Mouse (Mus musculus) heart, embryonic 14.5 days (tissue): ENCODE measurements around the gene Mcur1. TPM values are rescaled to one million over a fixed set of nuclear protein-coding genes. Genes with fewer than 3 reads are reported as not detected.

Experiments used
- ATAC-seq: fragments of 200-750 bp; cut with Nextera tagmentation; 2 replicates; pipeline ENCODE4 v1.8.0; 2017; ENCODE audit warnings: low read depth, moderate TSS enrichment; ENCODE audit not compliant: insufficient number of reproducible peaks, insufficient read depth, low FRiP score
- H3K27ac ChIP-seq, 2 experiments: fragments of 200-500 bp in 1 of 2; fragments of 300-500 bp in 1 of 2; sonication (generic) in 1 of 2; replicated peaks in 1 of 2; 2 replicates each; pipeline ENCODE4 v1.5.1; 2012 to 2014; ENCODE audit warnings: low read depth in 2 of 2, low read length in 2 of 2, control low read depth in 1 of 2, mild to moderate bottlenecking in 1 of 2, mixed read lengths in 1 of 2; ENCODE audit not compliant: control insufficient read depth in 1 of 2, insufficient read depth in 1 of 2
- H3K27me3 ChIP-seq: fragments of 300-500 bp; sonication (generic); 2 replicates; pipeline ENCODE4 v1.6.1; 2014; ENCODE audit warnings: mild to moderate bottlenecking, low read length, control low read depth; ENCODE audit not compliant: control insufficient read depth, insufficient read depth
- H3K36me3 ChIP-seq: fragments of 300-500 bp; sonication (generic); 2 replicates; pipeline ENCODE4 v1.6.1; 2014; ENCODE audit warnings: mild to moderate bottlenecking, control low read depth, low read length, mixed read lengths; ENCODE audit not compliant: control insufficient read depth, insufficient read depth
- H3K4me1 ChIP-seq, 2 experiments: fragments of 200-500 bp in 1 of 2; fragments of 300-500 bp in 1 of 2; sonication (generic) in 1 of 2; 2 replicates each; pipeline ENCODE4 v1.6.1; 2012 to 2014; ENCODE audit warnings: low read length in 2 of 2, control low read depth in 1 of 2, mixed read lengths in 1 of 2; ENCODE audit not compliant: control insufficient read depth in 2 of 2, insufficient read depth in 2 of 2
- H3K4me2 ChIP-seq: fragments of 300-500 bp; sonication (generic); 2 replicates; pipeline ENCODE4 v1.6.1; 2014; ENCODE audit warnings: mild to moderate bottlenecking, low read length
- H3K4me3 ChIP-seq, 2 experiments: fragments of 200-500 bp in 1 of 2; fragments of 300-500 bp in 1 of 2; sonication (generic) in 1 of 2; 2 replicates each; pipeline ENCODE4 v1.5.1; 2012 to 2014; ENCODE audit warnings: low read length in 2 of 2, mild to moderate bottlenecking in 2 of 2, control low read depth in 1 of 2, low read depth in 1 of 2, moderate library complexity in 1 of 2; ENCODE audit not compliant: control insufficient read depth in 1 of 2, insufficient read depth in 1 of 2
- H3K9ac ChIP-seq: fragments of 300-500 bp; sonication (generic); 2 replicates; pipeline ENCODE4 v1.6.1; 2014; ENCODE audit warnings: mild to moderate bottlenecking, low read length
- H3K9me3 ChIP-seq: fragments of 300-500 bp; sonication (generic); 2 replicates; pipeline ENCODE4 v1.6.1; 2016; ENCODE audit warnings: low read length, control low read depth; ENCODE audit not compliant: control insufficient read depth
- WGBS: fragments of 180-500 bp; shearing (Covaris S2); extraction: QIAGEN DNeasy Blood & Tissue Kit; methylation state at CpG from one replicate; pipeline ENCODE4 v1.1.7; 2014; 5-methylcytosine and 5-hydroxymethylcytosine counted together
- polyA plus RNA-seq: library from polyadenylated mRNA; unstranded; fragments of >200 nt; fragmentation: Nextera tagmentation; extraction: Ambion mirVana; gene quantifications from 2 replicates; pipeline ENCODE4 v1.2.1, GENCODE M21; 2014

Gene Mcur1
- polyA plus RNA-seq, 1 experiment from 2014 or later: 21.4 TPM

DNA sequence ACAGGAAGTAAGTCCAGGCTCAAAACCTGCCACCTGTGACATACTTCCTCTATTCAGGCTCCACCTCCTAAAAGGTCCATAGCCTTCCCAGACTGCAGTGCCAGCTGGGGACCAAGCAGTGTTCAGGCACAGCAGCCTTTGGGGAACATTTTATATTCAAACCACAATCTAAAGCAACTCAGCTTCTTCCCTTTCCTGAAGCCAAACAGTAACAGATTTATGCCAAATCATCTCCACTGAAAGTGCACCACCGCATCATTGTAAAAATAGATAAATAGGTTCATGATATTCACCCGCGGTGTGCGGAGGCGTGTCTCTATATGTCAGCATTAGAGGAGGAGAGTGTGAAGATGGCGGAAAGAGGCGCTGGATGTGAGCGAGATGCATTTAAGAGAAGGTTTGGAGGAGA, 45.0 kb downstream of the Mcur1 start:
- no peaks in the 10 kb centered on the region for H3K36me3 ChIP-seq
- WGBS: 66% methylated on average over 8 of the region's 8 CpGs
- H3K9ac ChIP-seq: no peak overlapping the region
- no peak overlapping the region for H3K27ac ChIP-seq
- no peak overlapping the region for H3K4me3 ChIP-seq
- 0 out of 2 replicates have a peak overlapping the region, but pooled peaks have one; percentile 12 for H3K4me2 ChIP-seq
- no peaks in the 10 kb centered on the region for H3K9me3 ChIP-seq
- H3K27me3 ChIP-seq: no peaks in the 10 kb centered on the region
- ATAC-seq: no peak
- H3K4me1 ChIP-seq: no peaks in the 10 kb centered on the region

DNA sequence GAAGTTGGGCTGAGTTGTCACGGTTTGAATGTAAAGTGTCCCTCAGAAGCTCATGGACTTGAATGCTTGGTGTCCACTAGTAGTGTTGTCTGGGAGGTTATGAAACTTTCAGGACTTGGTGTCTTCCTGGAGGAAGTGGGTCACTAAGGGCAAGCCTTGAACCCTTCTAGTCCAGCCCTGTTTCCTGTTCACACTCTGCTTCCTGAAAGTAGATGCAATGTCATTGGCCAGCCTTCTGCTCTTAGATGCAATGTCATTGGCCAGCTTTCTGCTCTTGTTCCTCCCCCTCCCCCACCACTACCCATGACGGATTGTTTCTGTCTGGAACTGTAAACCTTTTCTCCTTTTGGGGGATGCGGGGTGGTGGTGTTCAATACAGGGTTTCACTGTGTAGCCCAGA, 47.3 kb downstream of the Mcur1 start:
- no peaks in the 10 kb centered on the region for H3K27me3 ChIP-seq
- no peak overlapping the region for H3K9ac ChIP-seq
- WGBS: 87% methylated on average over 3 of the region's 3 CpGs
- no peaks in the 10 kb centered on the region for H3K4me1 ChIP-seq
- ATAC-seq: no peak
- H3K4me3 ChIP-seq: no peak overlapping the region
- H3K4me2 ChIP-seq: no peak overlapping the region
- H3K36me3 ChIP-seq: no peaks in the 10 kb centered on the region
- no peaks in the 10 kb centered on the region for H3K9me3 ChIP-seq
- no peak overlapping the region for H3K27ac ChIP-seq

DNA sequence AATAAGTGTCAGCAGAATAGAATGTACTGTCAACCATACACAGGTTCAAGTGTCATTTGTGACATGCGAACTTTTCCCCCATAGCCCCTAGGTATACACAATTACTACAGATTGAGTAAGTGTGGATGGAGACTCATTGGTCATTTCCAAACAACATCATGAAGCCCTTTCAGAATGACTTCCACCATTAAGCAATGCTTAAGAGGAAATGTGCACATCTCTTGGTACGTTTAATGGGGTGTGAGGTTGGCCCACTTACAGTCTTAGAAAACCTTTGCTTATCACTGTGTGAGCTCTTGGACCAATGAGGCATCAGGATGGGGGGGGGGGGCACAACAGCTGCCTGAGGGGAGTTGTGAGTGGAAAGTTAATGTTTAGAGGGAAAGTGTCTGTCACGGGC, 54.2 kb downstream of the Mcur1 start:
- Histone ChIP-seq H3K4me3 (no peak overlapping the region), H3K27me3 (no peaks in the 10 kb centered on the region), H3K9ac (no peak overlapping the region), H3K36me3 (no peaks in the 10 kb centered on the region), H3K4me2 (no peak overlapping the region), H3K4me1 (peaks cover 8 to 11% of the 10 kb centered on the region in 2 experiments; a peak in 3 of 4 replicates), H3K9me3 (no peaks in the 10 kb centered on the region), H3K27ac (no peak overlapping the region)
- WGBS: 82% methylated on average over 3 of the region's 3 CpGs
- ATAC-seq: no peak

DNA sequence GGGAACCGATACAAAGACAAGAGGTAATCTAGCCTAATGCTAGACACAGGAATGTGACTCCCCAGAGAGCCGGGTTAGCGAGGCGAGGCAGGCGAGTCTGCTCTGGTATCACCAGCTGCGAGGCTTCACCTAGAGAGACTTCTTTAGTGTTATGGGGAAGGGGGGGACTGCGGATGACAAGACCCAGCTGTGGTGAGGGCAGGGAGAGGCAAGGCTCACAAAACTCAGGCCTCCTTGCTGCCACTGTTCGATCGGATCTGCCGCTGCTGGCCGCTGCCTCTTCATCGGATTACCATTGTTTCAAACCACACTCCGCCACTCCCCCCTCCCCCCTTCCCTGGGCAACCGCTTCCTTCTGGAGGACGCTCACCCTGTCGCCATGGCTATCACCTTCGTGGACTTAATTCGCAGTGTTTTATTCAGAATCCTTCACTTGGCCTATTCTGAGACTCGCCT, 56.6 kb downstream of the Mcur1 start:
- peak overlapping the region; percentile 37 to 52; a peak in 2 of 4 replicates for H3K27ac ChIP-seq

DNA sequence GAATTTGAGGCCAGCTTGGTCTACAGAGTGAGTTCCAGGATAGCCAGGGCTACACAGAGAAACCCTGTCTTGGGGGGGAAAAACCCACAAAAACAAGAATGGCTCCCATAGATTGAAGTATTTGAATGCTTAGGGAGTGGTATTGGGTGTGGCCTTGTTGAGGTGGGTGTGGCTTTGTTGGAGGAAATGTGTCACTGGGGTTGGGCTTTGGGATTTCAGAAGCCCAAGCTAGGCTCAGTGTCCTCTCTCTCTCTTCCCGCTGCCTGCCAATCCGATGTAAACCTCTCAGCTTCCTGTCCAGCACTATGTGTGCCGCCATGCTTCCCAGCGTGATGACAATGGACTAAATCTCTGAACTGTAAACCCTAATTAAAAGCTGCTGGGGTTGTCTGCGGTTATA, 58.4 kb downstream of the Mcur1 start:
- Histone ChIP-seq H3K4me3 (no peak overlapping the region), H3K9ac (no peak overlapping the region), H3K27ac (no peak overlapping the region), H3K9me3 (peaks cover 5% of the 10 kb centered on the region; the same call in 1 of the 2 replicates), H3K27me3 (no peaks in the 10 kb centered on the region), H3K4me1 (peaks cover 8 to 11% of the 10 kb centered on the region in 2 experiments; a peak in 3 of 4 replicates), H3K4me2 (no peak overlapping the region), H3K36me3 (no peaks in the 10 kb centered on the region)
- ATAC-seq: no peak
- WGBS: 96% methylated on average over 5 of the region's 5 CpGs

More for the DNA sequence above, 56.6 kb downstream of the Mcur1 start:
- Histone ChIP-seq H3K36me3 (no peaks in the 10 kb centered on the region), H3K9me3 (no peaks in the 10 kb centered on the region), H3K4me1 (peaks cover 8 to 11% of the 10 kb centered on the region in 2 experiments; a peak in 3 of 4 replicates), H3K4me2 (peak overlapping the region; percentile 81), H3K27me3 (no peaks in the 10 kb centered on the region), H3K9ac (peak overlapping the region; percentile 72), H3K4me3 (peak overlapping the region; percentile 36 to 51)
- ATAC-seq: no peak
- WGBS: 3% methylated on average over 19 of the region's 19 CpGs

DNA sequence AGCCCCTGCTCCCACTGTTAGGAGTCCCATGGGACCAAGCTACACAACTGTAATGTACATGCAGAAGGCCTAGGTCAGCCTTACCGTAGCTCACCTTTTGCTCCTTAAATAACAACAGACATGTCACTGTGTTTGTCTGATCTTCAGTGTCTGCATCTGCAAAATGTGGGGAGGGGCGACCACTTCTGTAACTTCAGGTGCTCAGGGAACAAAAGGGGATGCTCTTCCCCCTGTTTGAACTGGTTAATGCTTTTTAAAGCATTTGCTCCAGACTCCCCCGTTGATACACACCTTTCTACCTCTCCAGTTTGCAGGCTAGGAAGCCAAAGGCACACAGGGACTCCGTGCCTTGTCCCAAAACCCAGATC, 59.5 kb downstream of the Mcur1 start:
- 89% methylated on average over 4 of the region's 4 CpGs for WGBS
- Histone ChIP-seq H3K4me2 (no peak overlapping the region), H3K27ac (no peak overlapping the region), H3K9me3 (peaks cover 5% of the 10 kb centered on the region; the same call in 1 of the 2 replicates), H3K4me1 (peaks cover 8 to 11% of the 10 kb centered on the region in 2 experiments; a peak in 3 of 4 replicates), H3K27me3 (no peaks in the 10 kb centered on the region), H3K9ac (no peak overlapping the region), H3K36me3 (no peaks in the 10 kb centered on the region), H3K4me3 (no peak overlapping the region)
- no peak for ATAC-seq

DNA sequence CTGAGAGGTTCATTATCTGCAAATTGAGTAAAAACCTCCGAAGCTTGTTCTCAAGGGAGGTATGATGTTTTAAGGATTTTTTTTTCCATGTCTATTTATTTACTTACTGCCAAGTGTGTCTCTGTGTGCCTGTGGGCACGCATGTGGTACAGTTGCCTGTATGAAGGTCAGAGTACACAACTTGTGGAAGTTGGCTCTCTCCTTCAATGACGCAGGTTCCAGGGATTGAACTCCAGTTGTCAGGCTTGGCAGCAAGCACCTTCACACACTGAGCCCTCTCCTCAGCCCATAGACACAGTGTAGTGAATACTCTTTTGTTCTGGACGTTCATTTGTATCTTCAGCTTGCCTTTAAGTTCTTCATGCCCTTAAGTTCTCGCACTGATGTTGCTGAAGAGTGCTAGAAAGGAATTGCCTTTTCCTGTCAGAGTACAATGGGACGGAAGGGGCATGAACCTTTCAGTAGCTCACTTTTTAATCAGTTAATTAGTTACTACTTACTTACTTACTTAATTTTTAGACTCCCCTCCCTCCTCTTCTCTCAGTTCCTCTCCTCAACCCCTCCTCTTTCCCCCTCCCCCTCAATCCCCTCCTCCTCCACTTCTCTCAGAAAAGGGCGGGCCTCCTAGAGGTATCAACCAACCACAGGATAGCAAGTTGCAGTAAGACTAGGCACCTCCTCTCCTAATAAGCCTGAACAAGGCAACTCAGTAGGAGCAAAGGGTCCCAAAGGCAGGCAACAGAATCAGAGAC, 60.1 kb downstream of the Mcur1 start:
- Histone ChIP-seq H3K9ac (no peak overlapping the region), H3K4me3 (no peak overlapping the region), H3K27me3 (no peaks in the 10 kb centered on the region), H3K36me3 (no peaks in the 10 kb centered on the region), H3K4me2 (no peak overlapping the region), H3K9me3 (peaks cover 5% of the 10 kb centered on the region; the same call in 1 of the 2 replicates), H3K27ac (no peak overlapping the region), H3K4me1 (peaks cover 8 to 11% of the 10 kb centered on the region in 2 experiments; a peak in 3 of 4 replicates)
- no peak for ATAC-seq
- 71% methylated on average over 7 of the region's 7 CpGs for WGBS
